Mouse (Mus musculus) intestine, embryonic 14.5 days (tissue): Measurements from ENCODE around the gene Sde2. TPM values are rescaled to one million over a fixed set of nuclear protein-coding genes. Genes with fewer than 3 reads are reported as not detected.
"Not testable (repeated sequence)": the region's sequence is repeated elsewhere in the genome, so short reads cannot be mapped to it uniquely, and the experiment has no call there.

ENCODE experiments used
- ATAC-seq: fragments of 200-750 bp; cut with Nextera tagmentation; replicated peaks from 2 replicates; pipeline ENCODE4 v1.8.0; 2017; ENCODE audit warnings: low read depth, moderate number of reproducible peaks, moderate TSS enrichment, moderate library complexity; ENCODE audit not compliant: low FRiP score, low TSS enrichment
- DNase-seq: peaks from one replicate; pipeline ENCODE4 v3.0.0-alpha.2; 2018; ENCODE audit warnings: low spot score
- H3K27ac ChIP-seq: fragments of 300-500 bp; sonication (generic); 2 replicates; pipeline ENCODE4 v1.5.1; 2014; ENCODE audit warnings: low read depth, mild to moderate bottlenecking, control low read depth
- H3K27me3 ChIP-seq: fragments of 300-500 bp; sonication (generic); replicated peaks from 2 replicates; pipeline ENCODE4 v1.6.1; 2014; ENCODE audit warnings: low read length, control low read depth; ENCODE audit not compliant: control insufficient read depth, insufficient read depth
- H3K36me3 ChIP-seq: fragments of 300-500 bp; sonication (generic); 2 replicates; pipeline ENCODE4 v1.6.1; 2014; ENCODE audit warnings: low read length, control low read depth; ENCODE audit not compliant: control insufficient read depth, insufficient read depth
- H3K4me1 ChIP-seq: fragments of 300-500 bp; sonication (generic); replicated peaks from 2 replicates; pipeline ENCODE4 v1.6.1; 2014; ENCODE audit warnings: low read length, control low read depth, mixed read lengths; ENCODE audit not compliant: control insufficient read depth, insufficient read depth
- H3K4me2 ChIP-seq: fragments of 300-500 bp; sonication (generic); 2 replicates; pipeline ENCODE4 v1.6.1; 2014; ENCODE audit warnings: low read length
- H3K4me3 ChIP-seq: fragments of 300-500 bp; sonication (generic); 2 replicates; pipeline ENCODE4 v1.5.1; 2014; ENCODE audit warnings: low read depth, low read length, control low read depth, mixed read lengths
- H3K9ac ChIP-seq: fragments of 300-500 bp; sonication (generic); 2 replicates; pipeline ENCODE4 v1.6.1; 2014; ENCODE audit warnings: mild to moderate bottlenecking, low read length
- H3K9me3 ChIP-seq: fragments of 300-500 bp; sonication (generic); 2 replicates; pipeline ENCODE4 v1.6.1; 2016; ENCODE audit warnings: low read length, control low read depth; ENCODE audit not compliant: control insufficient read depth
- WGBS: fragments of 180-500 bp; shearing (Covaris S2); extraction: QIAGEN DNeasy Blood & Tissue Kit; methylation state at CpG from one replicate; pipeline ENCODE4 v1.1.7; 2014; 5-methylcytosine and 5-hydroxymethylcytosine counted together
- polyA plus RNA-seq: library from polyadenylated mRNA; unstranded; fragments of >200 nt; fragmentation: Nextera tagmentation; extraction: Ambion mirVana; gene quantifications from 2 replicates; pipeline ENCODE4 v1.2.1, GENCODE M21; 2014

Gene Sde2
- polyA plus RNA-seq, 1 experiment from 2014 or later = 31.4 TPM

- 94% methylated on average over 4 of the region's 4 CpGs for WGBS
- ATAC-seq (no peak), DNase-seq (no peak)
- Histone ChIP-seq H3K9ac (no peak overlapping the region), H3K4me1 (0 out of 2 replicates have a peak, but pooled peaks cover 2% of the 10 kb centered on the region), H3K27ac (no peak overlapping the region), H3K4me3 (no peak overlapping the region), H3K9me3 (no peaks in the 10 kb centered on the region), H3K27me3 (no peaks in the 10 kb centered on the region), H3K4me2 (no peak overlapping the region), H3K36me3 (no peaks in the 10 kb centered on the region)
These were observed 24.3 kb upstream of the Sde2 start for GRCm38 (mm10) chr1:180826634-180827033.

- Histone ChIP-seq H3K27me3 (no peaks in the 10 kb centered on the region), H3K4me1 (0 out of 2 replicates have a peak, but pooled peaks cover 2% of the 10 kb centered on the region), H3K9me3 (no peaks in the 10 kb centered on the region), H3K27ac (no peak overlapping the region), H3K36me3 (no peaks in the 10 kb centered on the region), H3K4me3 (no peak overlapping the region), H3K9ac (no peak overlapping the region), H3K4me2 (no peak overlapping the region)
- WGBS = 76% methylated on average over 11 of the region's 11 CpGs
- DNase-seq (no peak), ATAC-seq (no peak)
These were observed 21.2 kb upstream of the Sde2 start for GRCm38 (mm10) chr1:180829775-180830174.

GRCm38 (mm10) chr1:180830175-180830574, 20.8 kb upstream of the Sde2 start:
- WGBS = 80% methylated on average over 11 of the region's 11 CpGs
- ATAC-seq (0 out of 2 replicates have a peak, but pooled peaks have one; percentile 26), DNase-seq (no peak)
- H3K27ac ChIP-seq = no peak overlapping the region
- no peak overlapping the region; the same call in none of the 2 replicates for H3K4me2 ChIP-seq
- no peaks in the 10 kb centered on the region for H3K9me3 ChIP-seq
- H3K36me3 ChIP-seq = no peaks in the 10 kb centered on the region
- no peak overlapping the region for H3K9ac ChIP-seq
- no peak overlapping the region for H3K4me3 ChIP-seq
- H3K27me3 ChIP-seq = no peaks in the 10 kb centered on the region
- H3K4me1 ChIP-seq = 0 out of 2 replicates have a peak, but pooled peaks cover 2% of the 10 kb centered on the region

GRCm38 (mm10) chr1:180830588-180831346, 20.2 kb upstream of the Sde2 start:
- Histone ChIP-seq H3K4me3 (no peak overlapping the region), H3K4me2 (no peak overlapping the region; the same call in none of the 2 replicates), H3K27ac (no peak overlapping the region), H3K36me3 (no peaks in the 10 kb centered on the region), H3K4me1 (0 out of 2 replicates have a peak, but pooled peaks cover 2% of the 10 kb centered on the region), H3K9ac (no peak overlapping the region), H3K9me3 (no peaks in the 10 kb centered on the region), H3K27me3 (no peaks in the 10 kb centered on the region)
- WGBS = 26% methylated on average over 14 of the region's 14 CpGs
- ATAC-seq (0 out of 2 replicates have a peak, but pooled peaks have one; percentile 47), DNase-seq (no peak)

- no peaks in the 10 kb centered on the region for H3K27me3 ChIP-seq
- no peak overlapping the region for H3K4me3 ChIP-seq
- 84% methylated on average over 10 of the region's 10 CpGs for WGBS
- no peaks in the 10 kb centered on the region for H3K9me3 ChIP-seq
- no peak overlapping the region for H3K27ac ChIP-seq
- no peak overlapping the region for H3K9ac ChIP-seq
- H3K36me3 ChIP-seq = no peaks in the 10 kb centered on the region
- ATAC-seq (no peak), DNase-seq (no peak)
- H3K4me1 ChIP-seq = no peaks in the 10 kb centered on the region
- no peak overlapping the region for H3K4me2 ChIP-seq
These were observed 15.5 kb upstream of the Sde2 start for GRCm38 (mm10) chr1:180835273-180836015.

- not testable (repeated sequence) for H3K4me2 ChIP-seq, H3K9me3 ChIP-seq, H3K36me3 ChIP-seq, H3K4me1 ChIP-seq, H3K9ac ChIP-seq, H3K4me3 ChIP-seq, DNase-seq, H3K27me3 ChIP-seq, ATAC-seq, H3K27ac ChIP-seq
- 89% methylated on average over 8 of the region's 8 CpGs for WGBS
These were observed 14.5 kb upstream of the Sde2 start for GRCm38 (mm10) chr1:180836467-180836866.

- no peaks in the 10 kb centered on the region for H3K9me3 ChIP-seq
- ATAC-seq = 0 out of 2 replicates have a peak, but pooled peaks have one; percentile 60
- H3K27me3 ChIP-seq = no peaks in the 10 kb centered on the region
- H3K9ac ChIP-seq = no peak overlapping the region
- DNase-seq = no peak
- H3K4me2 ChIP-seq = no peak overlapping the region
- no peaks in the 10 kb centered on the region for H3K36me3 ChIP-seq
- H3K4me3 ChIP-seq = no peak overlapping the region
- no peak overlapping the region for H3K27ac ChIP-seq
- no peaks in the 10 kb centered on the region for H3K4me1 ChIP-seq
- WGBS = 66% methylated on average over 5 of the region's 5 CpGs
These were observed 13.7 kb upstream of the Sde2 start for GRCm38 (mm10) chr1:180837186-180837585.

- ATAC-seq (no peak), DNase-seq (no peak)
- H3K4me3 ChIP-seq = no peak overlapping the region
- H3K4me2 ChIP-seq = no peak overlapping the region
- no peaks in the 10 kb centered on the region for H3K9me3 ChIP-seq
- H3K27ac ChIP-seq = no peak overlapping the region
- 22% methylated on average over 6 of the region's 6 CpGs for WGBS
- H3K27me3 ChIP-seq = no peaks in the 10 kb centered on the region
- no peak overlapping the region for H3K9ac ChIP-seq
- H3K36me3 ChIP-seq = no peaks in the 10 kb centered on the region
- H3K4me1 ChIP-seq = no peaks in the 10 kb centered on the region
These were observed 12.9 kb upstream of the Sde2 start for GRCm38 (mm10) chr1:180838014-180838413.
